Mouse (Mus musculus) lung, adult 18-20 months (tissue): ENCODE measurements around the gene Nup93.

ENCODE experiments used
- DNase-seq, 2 experiments: peaks; one replicate each; pipeline ENCODE4 v3.0.0; 2022; ENCODE audit warnings: mixed read lengths in 2 of 2

Nup93 gene

GRCm38 (mm10) chr8:94365410-94365981, 151.1 kb downstream of the Nup93 start:
- peak; percentile 73 to 78 for DNase-seq
